Mouse (Mus musculus): ENCODE data around the gene Itpripl2.

DNA sequence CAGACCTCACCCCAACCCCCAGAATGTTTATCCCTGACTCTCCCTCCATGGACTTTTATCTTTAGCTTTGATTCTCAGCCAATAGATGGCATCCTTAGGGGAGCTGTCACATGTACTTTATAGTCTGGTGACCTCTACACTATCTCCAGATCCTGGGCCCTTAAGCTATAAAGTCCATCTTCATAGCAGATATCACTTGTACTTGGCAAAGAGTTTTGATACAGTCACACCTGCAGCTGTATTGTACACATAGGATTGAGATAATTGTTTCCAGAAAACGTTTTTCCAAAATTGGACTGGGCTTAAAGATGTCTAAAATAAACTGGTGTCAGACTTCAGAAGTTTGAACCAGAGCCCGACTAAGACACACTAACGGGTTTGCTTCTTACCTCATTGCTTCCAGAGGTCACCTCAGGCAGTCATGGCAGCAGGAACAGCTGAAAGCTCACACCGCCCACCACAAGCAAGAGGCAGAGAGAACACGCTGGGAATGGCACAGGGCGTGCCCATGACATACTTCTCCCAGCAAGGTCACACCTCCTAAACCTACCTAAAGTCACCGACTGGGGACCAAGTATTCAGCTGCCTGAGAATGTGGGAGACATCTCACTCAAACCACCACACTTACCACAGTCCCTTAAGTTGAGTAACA lies 8.1 kb upstream of the Itpripl2 start:
- TF ChIP-seq EP300 (IDR thresholded peaks at IDR 0.05; ENCODE audit: insufficient read depth, low read depth, low read length) (no peak), CTCF (IDR thresholded peaks at IDR 0.05) (no peak)
